8 mouse cellular contexts compared by ENCODE assay signal in the genomic region with DNA sequence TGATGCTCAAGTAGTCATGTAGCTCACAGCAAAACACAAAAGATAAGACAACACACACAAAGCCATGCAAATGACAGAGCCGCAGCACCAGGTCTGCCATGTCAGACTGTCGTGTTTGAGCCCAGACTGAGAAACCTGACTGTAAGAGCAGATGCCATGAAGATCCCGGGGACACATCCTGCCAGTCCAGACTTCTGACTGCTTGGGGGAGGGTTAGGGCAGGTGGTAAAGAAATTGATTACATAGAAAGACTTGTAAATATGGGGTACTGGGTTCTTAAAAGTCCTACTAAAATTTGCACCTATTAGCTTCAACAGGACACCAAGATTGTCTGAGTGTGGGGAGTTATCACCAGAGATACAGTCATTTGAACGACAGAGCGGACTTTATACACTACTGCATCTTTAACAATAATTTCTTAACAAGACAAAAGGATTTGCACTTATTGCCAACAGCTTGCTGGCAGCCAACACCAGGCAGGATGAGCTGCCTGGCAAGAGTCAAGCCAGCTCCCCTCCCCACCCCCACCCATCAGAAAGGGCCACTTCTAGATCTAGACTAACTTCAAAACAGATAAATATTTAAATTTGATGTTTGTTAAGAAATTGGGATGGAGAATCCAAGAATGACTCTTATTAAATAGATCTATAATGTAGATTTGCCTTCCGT.
DNase-seq lines count a peak whose midpoint lies in the region; ATAC-seq and TF ChIP-seq lines count a peak whose summit lies in the region.
"Had no signal": no experiment of that assay in that cellular context is flagged by ENCODE, and none has a peak within 500 bp of the region (broad histone marks: within the 10 kb centered on the region; RNA-seq: fewer than 3 reads in every experiment).

No protein-coding gene starts in this region.

- TF ChIP-seq POLR2A in brain, embryonic 14.5 days (IDR thresholded peaks at IDR 0.05; ENCODE audit: borderline replicate concordance, extremely low read depth, insufficient read depth, insufficient read length, poor library complexity, severe bottlenecking): no peak

- no peaks in the 10 kb centered on the region for H3K9me3 ChIP-seq in embryonic facial prominence, embryonic 13.5 days
- no peaks in the 10 kb centered on the region for H3K9me3 ChIP-seq in limb, embryonic 15.5 days
- no peaks in the 10 kb centered on the region for H3K9me3 ChIP-seq in intestine, postnatal 0 days (ENCODE audit: control insufficient read depth)

- DNase-seq in layer of hippocampus, adult 2 months (ENCODE audit: low spot score in 2 of 2): no peak
- DNase-seq in layer of hippocampus, postnatal 36 days: no peak
- DNase-seq in brain, embryonic 14.5 days (ENCODE audit: low read depth): peak; percentile 67
- DNase-seq in T-cell, adult 2 months (ENCODE audit: low spot score): no peak
- DNase-seq: kidney, adult 11 months had no signal

- H3K36me3 ChIP-seq in embryonic facial prominence, embryonic 13.5 days: no peaks in the 10 kb centered on the region
- no peaks in the 10 kb centered on the region for H3K36me3 ChIP-seq in limb, embryonic 15.5 days
- H3K36me3 ChIP-seq in intestine, postnatal 0 days (ENCODE audit: control insufficient read depth, insufficient read depth): no peaks in the 10 kb centered on the region

- peaks cover 69% of the 10 kb centered on the region for H3K4me1 ChIP-seq in embryonic facial prominence, embryonic 13.5 days
- peaks cover 56% of the 10 kb centered on the region for H3K4me1 ChIP-seq in limb, embryonic 15.5 days
- H3K4me1 ChIP-seq in intestine, postnatal 0 days (replicated peaks; ENCODE audit: control insufficient read depth, insufficient read depth, low read length): no peaks in the 10 kb centered on the region

- H3K4me3 ChIP-seq in layer of hippocampus, adult 2 months: no peak overlapping the region
- no peak overlapping the region for H3K4me3 ChIP-seq in embryonic facial prominence, embryonic 13.5 days
- H3K4me3 ChIP-seq in limb, embryonic 15.5 days: no peak overlapping the region
- H3K4me3 ChIP-seq in intestine, postnatal 0 days (ENCODE audit: low read depth, low read length): no peak overlapping the region

- peak overlapping the region; percentile 73 for H3K27ac ChIP-seq in layer of hippocampus, adult 2 months
- 0 out of 2 replicates have a peak overlapping the region, but pooled peaks have one; percentile 11 for H3K27ac ChIP-seq in embryonic facial prominence, embryonic 13.5 days
- peak overlapping the region; percentile 40 for H3K27ac ChIP-seq in limb, embryonic 15.5 days
- no peak overlapping the region for H3K27ac ChIP-seq in intestine, postnatal 0 days (ENCODE audit: low read depth, low read length)

- no peak for TF ChIP-seq CTCF in layer of hippocampus, adult 2 months (conservative IDR thresholded peaks at IDR 0.05)
- no peak for TF ChIP-seq CTCF in brain, embryonic 14.5 days (IDR thresholded peaks at IDR 0.05; ENCODE audit: borderline replicate concordance, extremely low read depth, insufficient read depth, insufficient read length)
- TF ChIP-seq CTCF in intestine, postnatal 0 days (IDR thresholded peaks at IDR 0.05; ENCODE audit: low read depth): no peak

- 52% methylated on average over 6 of the region's 6 CpGs for WGBS in embryonic facial prominence, embryonic 13.5 days
- WGBS in limb, embryonic 15.5 days: 63% methylated on average over 6 of the region's 6 CpGs
- WGBS in intestine, postnatal 0 days: 61% methylated on average over 6 of the region's 6 CpGs

- peak overlapping the region; percentile 27 for H3K4me2 ChIP-seq in embryonic facial prominence, embryonic 13.5 days
- no peak overlapping the region for H3K4me2 ChIP-seq in limb, embryonic 15.5 days
- H3K4me2 ChIP-seq in intestine, postnatal 0 days (replicated peaks; ENCODE audit: low read depth): no peak overlapping the region

- no peak for ATAC-seq in embryonic facial prominence, embryonic 13.5 days (ENCODE audit: insufficient number of reproducible peaks, insufficient read depth, low FRiP score, low TSS enrichment, low read depth)
- no peak for ATAC-seq in limb, embryonic 15.5 days (ENCODE audit: insufficient number of reproducible peaks, low FRiP score, low TSS enrichment, low read depth)
- no peak for ATAC-seq in intestine, postnatal 0 days

- no peaks in the 10 kb centered on the region for H3K27me3 ChIP-seq in embryonic facial prominence, embryonic 13.5 days
- no peaks in the 10 kb centered on the region for H3K27me3 ChIP-seq in limb, embryonic 15.5 days
- no peaks in the 10 kb centered on the region for H3K27me3 ChIP-seq in intestine, postnatal 0 days (replicated peaks; ENCODE audit: control insufficient read depth, insufficient read depth, low read length)

- no peak overlapping the region for H3K9ac ChIP-seq in embryonic facial prominence, embryonic 13.5 days
- H3K9ac ChIP-seq in limb, embryonic 15.5 days: no peak overlapping the region
- H3K9ac ChIP-seq in intestine, postnatal 0 days (ENCODE audit: low read depth, low read length): no peak overlapping the region
